Mouse (Mus musculus) kidney, postnatal 14 days (tissue): Measurements from ENCODE around the gene Hoxa7.

Experiments used
- DNase-seq: peaks from one replicate; pipeline ENCODE4 v3.0.0; 2022; ENCODE audit warnings: mixed read lengths

Gene Hoxa7

GRCm38 (mm10) chr6:52253511-52254500 is 32.2 kb upstream of the Hoxa7 start:
- peak; percentile 27 for DNase-seq

- DNase-seq: no peak
These were observed 31.2 kb upstream of the Hoxa7 start for GRCm38 (mm10) chr6:52252775-52253376.

GRCm38 (mm10) chr6:52252016-52252774 is 30.5 kb upstream of the Hoxa7 start:
- no peak for DNase-seq

GRCm38 (mm10) chr6:52251177-52251879 is 29.7 kb upstream of the Hoxa7 start:
- no peak for DNase-seq

DNA sequence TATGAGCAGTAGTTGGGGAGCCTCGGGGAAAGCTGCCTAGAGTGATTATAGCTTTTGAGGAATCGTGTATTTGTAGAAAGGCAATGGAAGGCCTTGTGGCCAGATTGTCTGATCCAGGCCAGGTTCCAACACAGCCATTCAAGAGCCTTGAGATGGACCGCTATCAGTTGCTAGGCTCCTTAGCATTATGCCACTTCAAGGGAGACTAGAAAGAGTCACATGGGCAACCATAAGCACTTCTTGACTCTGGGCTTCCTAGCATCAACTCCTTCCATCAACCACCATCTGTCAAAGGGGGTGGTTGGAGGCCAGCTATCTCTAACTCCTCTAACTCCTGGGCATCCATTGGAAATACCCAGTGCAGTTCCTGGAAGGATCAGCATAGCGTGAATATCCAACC is 28.2 kb upstream of the Hoxa7 start:
- no peak for DNase-seq

- no peak for DNase-seq
These were observed 27.7 kb upstream of the Hoxa7 start for GRCm38 (mm10) chr6:52249415-52249738.

DNA sequence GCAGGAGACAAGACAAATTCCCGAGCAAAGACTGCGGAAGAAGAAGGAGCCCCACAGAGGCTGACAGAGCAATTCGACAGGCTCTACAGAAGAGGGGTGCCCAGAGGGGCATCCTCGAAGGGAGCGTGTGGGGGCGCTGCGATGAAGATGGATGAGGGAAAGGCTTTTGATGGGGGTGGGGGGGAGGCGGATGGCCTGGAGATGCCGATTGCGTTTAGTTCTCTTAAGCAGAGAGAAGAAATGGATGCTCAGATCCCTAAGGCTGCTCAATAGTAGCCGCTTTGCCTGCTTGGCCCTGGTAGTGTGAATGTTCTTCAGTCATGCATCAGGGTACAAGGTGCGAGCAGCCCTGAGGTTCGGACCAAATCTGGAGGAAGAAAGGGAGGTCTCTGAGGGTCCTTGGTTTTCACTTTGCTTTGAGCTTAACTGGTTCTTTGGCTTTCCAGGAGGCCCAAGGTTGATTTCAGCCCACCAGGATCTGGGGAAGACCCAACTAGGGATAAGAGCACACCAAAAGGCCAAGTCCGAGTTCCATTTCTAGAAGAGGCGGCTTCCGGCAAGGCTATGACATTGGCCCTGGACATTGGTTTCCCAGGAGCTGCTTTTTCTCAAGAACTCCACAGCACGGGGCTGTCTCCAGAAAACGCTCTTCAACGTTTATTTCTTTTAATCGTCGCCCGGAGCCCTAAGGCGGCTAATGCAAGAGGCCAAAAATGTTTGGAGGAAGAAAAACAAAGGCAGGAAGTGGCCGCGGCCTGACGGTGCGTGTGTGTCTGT is 27.2 kb upstream of the Hoxa7 start:
- peak; percentile 25 for DNase-seq

GRCm38 (mm10) chr6:52247766-52248637 is 26.3 kb upstream of the Hoxa7 start:
- peak; percentile 25 for DNase-seq

- no peak for DNase-seq
These were observed 25.3 kb upstream of the Hoxa7 start for GRCm38 (mm10) chr6:52246916-52247315.

GRCm38 (mm10) chr6:52246403-52246803 is 24.7 kb upstream of the Hoxa7 start:
- DNase-seq: peak; percentile 47

- peak; percentile 75 for DNase-seq
These were observed 24.1 kb upstream of the Hoxa7 start, which contains the start of gene Hoxa11 for GRCm38 (mm10) chr6:52245757-52246142. Gene Hoxa11 (minus strand): TSS chr6:52245810.

GRCm38 (mm10) chr6:52245040-52245756 is 23.5 kb upstream of the Hoxa7 start:
- DNase-seq: peak; percentile 64

GRCm38 (mm10) chr6:52244471-52245039 is 22.9 kb upstream of the Hoxa7 start:
- DNase-seq: no peak

DNA sequence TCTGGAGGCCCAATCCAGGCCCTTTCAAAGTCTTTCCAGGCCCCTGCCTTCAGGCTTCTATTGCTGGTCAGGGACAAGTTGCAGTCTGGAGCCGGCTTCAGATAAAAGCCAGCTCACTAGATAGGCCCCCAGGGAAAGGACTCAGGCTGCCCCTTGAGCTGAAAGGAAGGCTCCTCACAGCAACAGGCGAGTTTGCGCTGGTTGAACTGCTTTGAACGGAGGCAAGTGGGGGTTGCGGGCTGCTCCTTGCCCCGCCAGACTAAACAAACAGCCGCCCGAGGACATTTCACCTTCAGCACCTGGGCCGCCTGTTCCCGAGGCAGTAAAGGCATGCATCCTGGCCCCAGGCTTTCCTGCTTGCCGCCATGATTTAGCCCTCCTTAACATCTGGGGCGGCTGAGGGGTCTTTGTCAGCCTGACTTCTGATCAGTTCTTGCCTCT is 22.0 kb upstream of the Hoxa7 start:
- DNase-seq: peak; percentile 51

DNA sequence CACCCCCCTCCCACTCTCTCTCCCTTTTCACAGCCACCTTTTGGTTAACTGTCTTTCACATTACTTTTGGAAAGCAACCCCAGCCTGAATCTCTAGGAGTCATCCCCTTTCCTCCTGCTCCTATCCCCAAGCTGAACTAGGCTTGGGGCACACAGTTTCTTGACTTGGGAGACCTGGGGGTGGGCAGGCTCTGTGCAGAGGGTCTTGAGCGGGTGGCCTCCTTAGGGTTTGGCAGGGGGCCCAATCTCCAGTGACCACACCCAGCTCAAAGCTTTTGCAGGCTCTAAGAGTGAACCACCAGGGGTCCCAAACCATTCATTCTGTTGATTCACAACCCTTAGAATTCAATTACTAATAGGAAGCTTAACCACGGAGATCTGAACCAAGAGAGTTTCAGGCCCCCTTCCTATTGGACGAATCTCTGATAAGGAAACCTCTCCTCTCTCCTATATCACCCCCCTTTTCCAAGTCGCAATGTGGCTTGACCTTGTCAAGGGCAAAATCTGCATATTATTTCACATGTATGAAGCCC is 21.2 kb upstream of the Hoxa7 start:
- peak; percentile 21 for DNase-seq

- DNase-seq: peak; percentile 22
These were observed 19.5 kb upstream of the Hoxa7 start for GRCm38 (mm10) chr6:52241001-52241621.

- DNase-seq: peak; percentile 96
These were observed 18.8 kb upstream of the Hoxa7 start, which contains the start of gene Hoxa10 for GRCm38 (mm10) chr6:52240389-52241000. Gene Hoxa10 (minus strand): TSS chr6:52240854.

DNA sequence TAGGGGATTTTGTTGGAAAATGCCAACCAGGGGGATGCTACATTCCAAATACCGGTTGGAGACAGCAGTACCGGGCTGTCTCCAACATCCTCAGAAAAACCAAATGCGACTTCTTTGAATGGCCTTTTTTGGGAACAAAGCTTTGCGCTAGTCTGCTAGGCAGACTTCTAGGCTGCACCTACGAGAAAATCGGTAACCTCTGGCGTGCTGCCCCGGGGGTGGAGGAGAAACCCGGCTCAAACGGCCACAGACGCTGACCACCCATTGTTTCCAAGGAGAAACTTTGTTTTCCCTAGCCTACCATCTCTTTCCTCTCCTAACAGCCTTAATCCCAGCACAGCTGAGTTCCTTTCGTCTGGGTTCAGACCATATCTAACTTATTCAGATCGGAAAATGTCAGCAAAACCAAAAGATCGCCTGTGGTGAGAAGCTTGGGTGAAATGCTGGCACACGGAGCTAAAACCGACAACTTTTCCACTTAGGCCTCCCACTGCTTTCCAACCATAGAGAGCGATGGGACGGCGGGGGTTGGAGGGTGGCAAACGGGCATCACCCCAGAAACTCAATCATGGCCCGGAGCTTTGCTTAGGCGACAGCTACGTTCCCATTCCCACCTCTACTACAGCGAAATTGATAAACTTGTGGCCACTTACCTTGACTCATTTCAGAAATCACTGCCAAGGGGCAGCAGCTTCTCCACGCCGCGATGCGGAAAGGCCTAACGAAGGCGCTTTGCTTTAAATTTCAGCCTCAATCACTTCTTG is 18.2 kb upstream of the Hoxa7 start:
- DNase-seq: peak; percentile 50
